Mouse (Mus musculus) G1E-ER4 (cell line): ENCODE results near the gene Gimap3. TPM values are rescaled to one million over a fixed set of nuclear protein-coding genes. Genes with fewer than 3 reads are reported as not detected.

Experiments
- GATA1 ChIP-seq: IDR thresholded peaks from one replicate; pipeline ENCODE4 v1.8.0; 2012; ENCODE audit warnings: low read length, inconsistent platforms
- polyA plus RNA-seq: library from polyadenylated mRNA; stranded (reverse); fragments of >175 nt; gene quantifications from 2 replicates; pipeline ENCODE4 v1.2.3, GENCODE M21; 2012

The Gimap3 gene
- polyA plus RNA-seq, 1 experiment: not detected

DNA sequence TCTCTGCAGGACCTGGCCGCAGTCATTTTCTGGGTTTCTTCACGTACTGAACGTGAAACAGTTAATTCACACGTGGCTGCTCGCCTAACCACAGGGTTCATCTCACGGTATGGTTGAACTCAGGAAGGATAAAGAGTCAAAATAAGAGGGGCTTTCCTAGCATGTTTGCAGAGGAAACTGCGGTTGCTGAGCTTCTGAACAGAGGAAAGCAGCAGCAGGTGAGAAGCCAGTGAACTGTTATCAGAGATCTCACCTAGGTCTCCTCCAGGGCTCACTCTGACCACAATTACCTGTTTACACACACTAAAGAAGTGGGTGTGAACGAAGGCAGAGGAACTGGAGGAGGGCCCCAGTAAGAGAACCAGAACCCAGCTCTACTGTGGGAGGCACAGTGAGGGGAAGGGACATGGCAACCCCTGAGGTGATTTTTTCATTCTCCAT, 37.8 kb downstream of the Gimap3 start:
- no peak for TF ChIP-seq GATA1

DNA sequence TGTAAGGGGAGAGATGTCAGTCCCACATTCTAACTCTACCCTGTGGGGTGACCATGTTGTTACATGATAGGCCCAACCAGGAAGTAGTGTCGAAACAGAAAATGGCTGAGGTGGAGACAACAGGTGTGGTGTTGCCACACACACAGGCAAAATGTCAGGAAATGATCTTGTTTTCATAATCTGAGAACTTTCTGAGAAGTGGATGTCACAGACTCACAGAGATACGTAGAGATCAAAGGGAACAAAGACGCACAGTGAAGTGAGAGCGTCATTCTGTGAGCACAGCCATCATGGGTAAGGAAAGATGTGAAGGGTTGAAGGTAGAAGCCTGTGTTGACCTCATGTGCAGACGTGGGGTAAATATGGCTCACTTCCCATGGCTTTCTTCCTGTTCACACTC, 42.9 kb downstream of the Gimap3 start:
- no peak for TF ChIP-seq GATA1

DNA sequence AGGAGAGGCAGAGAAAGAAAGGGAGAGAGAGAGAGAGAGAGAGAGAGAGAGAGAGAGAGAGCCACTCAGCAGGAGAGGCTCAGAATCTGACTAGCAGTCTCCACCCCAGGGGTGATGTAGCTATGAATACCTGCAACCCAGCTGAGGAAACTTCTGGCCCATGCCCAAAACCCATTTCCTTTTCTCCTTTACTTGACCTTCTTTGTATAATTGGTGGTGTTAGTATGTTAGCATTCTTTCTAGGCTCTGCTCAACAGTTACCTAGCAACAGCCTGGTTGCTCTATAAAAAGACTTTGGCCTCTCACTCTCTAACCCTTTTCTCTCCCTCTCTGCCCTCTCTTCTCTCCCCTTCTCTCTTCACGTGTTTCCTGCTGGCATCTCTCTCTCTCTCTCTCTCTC, 45.2 kb downstream of the Gimap3 start:
- no peak for TF ChIP-seq GATA1

DNA sequence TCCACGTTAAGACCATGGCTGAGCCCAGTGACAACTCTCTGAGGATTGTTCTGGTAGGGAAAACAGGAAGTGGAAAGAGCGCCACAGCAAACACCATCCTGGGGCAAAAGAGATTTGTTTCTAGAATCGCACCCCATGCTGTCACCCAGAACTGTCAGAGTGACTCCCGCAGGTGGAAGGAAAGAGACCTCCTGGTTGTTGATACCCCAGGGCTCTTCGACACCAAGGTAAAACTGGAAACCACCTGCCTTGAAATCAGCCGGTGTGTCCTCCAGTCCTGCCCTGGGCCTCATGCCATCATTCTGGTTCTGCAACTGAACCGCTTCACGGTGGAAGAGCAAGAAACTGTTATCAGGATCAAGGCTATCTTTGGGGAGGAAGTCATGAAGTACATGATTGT, 47.2 kb downstream of the Gimap3 start:
- no peak for TF ChIP-seq GATA1

DNA sequence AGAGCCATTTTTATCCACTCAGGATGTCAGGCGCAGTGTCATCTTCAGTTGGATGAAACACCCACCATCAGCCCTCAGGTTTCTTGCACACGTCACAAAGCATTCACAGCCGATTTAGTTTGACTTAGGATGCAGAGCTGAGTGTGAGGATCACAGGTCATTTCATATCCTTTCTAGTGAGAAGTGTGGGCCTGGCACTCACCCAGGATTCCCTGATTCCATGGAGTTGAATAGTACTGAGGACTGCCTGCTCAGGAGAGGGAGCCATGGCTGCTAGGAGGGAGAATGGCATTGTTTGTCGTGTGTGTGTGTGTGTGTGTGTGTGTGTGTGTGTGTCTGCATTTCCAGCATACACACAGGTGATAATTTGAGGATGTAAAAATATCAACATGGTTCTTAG, 50.3 kb downstream of the Gimap3 start:
- no peak for TF ChIP-seq GATA1

DNA sequence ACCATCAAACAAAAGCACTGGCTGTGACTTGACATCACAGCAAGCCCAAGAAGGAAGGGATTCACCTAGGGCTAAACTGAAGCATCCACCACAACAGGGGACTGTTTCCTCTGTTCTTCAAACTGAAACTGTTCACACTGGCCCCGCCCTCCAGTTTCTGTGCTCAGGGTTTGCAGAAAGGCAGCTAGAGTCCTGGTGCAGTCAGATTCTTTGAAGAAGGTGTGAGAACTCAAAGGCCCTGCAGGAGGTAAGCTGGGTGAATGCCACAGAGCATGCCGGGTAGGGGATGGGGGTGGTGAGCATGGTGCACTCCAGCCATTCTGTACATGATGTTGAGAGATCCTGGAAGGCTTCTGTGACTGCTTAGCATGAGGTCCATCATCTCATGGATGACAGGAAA, 52.2 kb downstream of the Gimap3 start, which contains the start of the genes Gm28053 and Gimap7:
Gene Gm28053, plus strand, starts transcription at position 153 of the 400 bp plus-strand sequence.
Gene Gimap7, plus strand, starts transcription at position 167 of the 400 bp plus-strand sequence.
- TF ChIP-seq GATA1: no peak

Other genes starting within 250 kb of the Gimap3 start
- gene Atp6v0e2, start 233.2 kb downstream of the Gimap3 start, polyA plus RNA-seq: not detected in 2 replicates
- gene Lrrc61, start 216.1 kb downstream of the Gimap3 start, polyA plus RNA-seq: not detected in 2 replicates
- gene Rarres2, start 198.1 kb downstream of the Gimap3 start, polyA plus RNA-seq: not detected in 2 replicates
- not detected in 2 replicates for gene Gm45021, start 181.2 kb downstream of the Gimap3 start, polyA plus RNA-seq
- not detected in 2 replicates for gene Repin1, start 177.0 kb downstream of the Gimap3 start, polyA plus RNA-seq
- gene Gm44965, start 176.9 kb downstream of the Gimap3 start, polyA plus RNA-seq: not detected in 2 replicates
- not detected in 2 replicates for gene Zfp775, start 168.8 kb downstream of the Gimap3 start, polyA plus RNA-seq
- gene AI854703, start 144.1 kb downstream of the Gimap3 start, polyA plus RNA-seq: 0.02 TPM in 1 of 2 replicates, not detected in the other
- gene Gimap8, start 123.6 kb downstream of the Gimap3 start, polyA plus RNA-seq: not detected in 2 replicates
- 0.32 and 0.73 TPM in 2 replicates for gene Gimap9, start 94.7 kb downstream of the Gimap3 start, polyA plus RNA-seq
- not detected in 2 replicates for gene Gimap4, start 86.3 kb downstream of the Gimap3 start, polyA plus RNA-seq
- 0.06 and 0.09 TPM in 2 replicates for gene Gimap6, start 62.6 kb downstream of the Gimap3 start, polyA plus RNA-seq
- not detected in 2 replicates for gene Gm28053, start 52.2 kb downstream of the Gimap3 start, polyA plus RNA-seq
- gene Gimap7, start 52.2 kb downstream of the Gimap3 start, polyA plus RNA-seq: not detected in 2 replicates
- gene Gimap1, start 31.8 kb downstream of the Gimap3 start, polyA plus RNA-seq: not detected in 2 replicates
- not detected in 2 replicates for gene Gimap5, start 24.7 kb downstream of the Gimap3 start, polyA plus RNA-seq
- 0.55 TPM in 1 of 2 replicates, not detected in the other for gene Tmem176a, start 70.1 kb upstream of the Gimap3 start, polyA plus RNA-seq
- 0.08 TPM in 1 of 2 replicates, not detected in the other for gene Tmem176b, start 70.6 kb upstream of the Gimap3 start, polyA plus RNA-seq
- not detected in 2 replicates for gene Aoc1, start 102.0 kb upstream of the Gimap3 start, polyA plus RNA-seq
- gene 1600015I10Rik, start 159.0 kb upstream of the Gimap3 start, polyA plus RNA-seq: not detected in 2 replicates
- not detected in 2 replicates for gene Doxl2, start 204.1 kb upstream of the Gimap3 start, polyA plus RNA-seq
- gene Svs1, start 216.0 kb upstream of the Gimap3 start, polyA plus RNA-seq: not detected in 2 replicates